Mouse (Mus musculus) heart, adult 2 months (tissue): ENCODE measurements around the gene Mtmr1.

Experiments
- CTCF ChIP-seq: fragments of 200-600 bp; IDR thresholded peaks from 2 replicates; pipeline ENCODE4 v1.8.1; 2022; ENCODE audit warnings: antibody characterized with exemption, mild to moderate bottlenecking, moderate library complexity
- EP300 ChIP-seq: fragments of 200-500 bp; IDR thresholded peaks from 2 replicates; pipeline ENCODE4 v1.6.1; 2011; ENCODE audit warnings: low read depth, low read length, control low read depth; ENCODE audit not compliant: insufficient read depth
- POLR2A ChIP-seq: fragments of 200-500 bp; IDR thresholded peaks from 2 replicates; pipeline ENCODE4 v1.6.1; 2011; ENCODE audit warnings: mild to moderate bottlenecking, low read depth, low read length, control low read depth; ENCODE audit not compliant: insufficient read depth

GRCm38 (mm10) chrX:71365011-71365410 lies 451 bp downstream of the Mtmr1 start:
- TF ChIP-seq EP300 (no peak), CTCF (no peak), POLR2A (no peak)
